Mouse (Mus musculus): ENCODE results near the gene Tdpoz3.
"Not testable (repeated sequence)": the region's sequence is repeated elsewhere in the genome, so short reads cannot be mapped to it uniquely, and the experiment has no call there.

Tdpoz3 gene

DNA sequence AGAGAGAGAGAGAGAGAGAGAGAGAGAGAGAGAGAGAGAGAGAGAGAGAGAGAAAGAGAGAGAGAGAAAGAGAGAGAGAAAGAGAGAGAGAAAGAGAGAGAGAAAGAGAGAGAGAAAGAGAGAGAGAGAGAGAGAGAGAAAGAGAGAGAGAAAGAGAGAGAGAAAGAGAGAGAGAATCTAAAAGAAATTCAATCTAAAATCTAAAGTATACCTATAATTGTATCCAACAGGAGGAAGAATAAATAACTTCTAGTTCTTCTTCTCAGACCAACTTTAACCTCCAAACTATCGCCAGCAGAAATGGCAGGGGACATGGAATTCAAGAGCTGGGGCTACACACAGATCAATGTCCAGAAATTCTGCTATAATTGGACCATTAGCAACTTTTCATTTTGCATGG, at the start of gene Tdpoz3:
TSS of gene Tdpoz3 (plus strand) at position 301 of the 400 bp plus-strand sequence.
- not testable (repeated sequence) for ATAC-seq (ENCODE audit: insufficient number of reproducible peaks, low FRiP score, low TSS enrichment)

DNA sequence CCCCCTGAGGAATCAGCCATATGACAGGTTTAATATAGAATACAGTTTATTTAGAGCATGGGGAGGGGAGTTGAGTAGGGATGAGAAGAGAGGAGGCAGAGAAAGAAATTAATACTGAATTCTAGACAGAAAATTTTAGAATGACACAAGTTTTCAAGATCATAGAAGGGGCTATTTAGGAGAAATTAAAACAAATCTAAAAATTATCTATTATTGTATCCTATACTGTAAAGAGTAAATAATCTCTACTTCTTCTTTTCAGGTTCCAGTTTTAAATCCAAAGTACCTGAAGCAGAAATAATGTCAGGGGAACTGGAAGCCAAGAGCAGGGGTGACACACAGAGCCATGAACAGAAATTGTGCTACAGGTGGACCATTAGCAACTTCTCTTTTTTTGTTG, 29.7 kb upstream of the Tdpoz3 start, which contains the start of gene Tdpoz4:
TSS of gene Tdpoz4 (plus strand) at position 301 of the 400 bp plus-strand sequence.
- ATAC-seq (ENCODE audit: insufficient number of reproducible peaks, low FRiP score, low TSS enrichment), result not testable (repeated sequence)

DNA sequence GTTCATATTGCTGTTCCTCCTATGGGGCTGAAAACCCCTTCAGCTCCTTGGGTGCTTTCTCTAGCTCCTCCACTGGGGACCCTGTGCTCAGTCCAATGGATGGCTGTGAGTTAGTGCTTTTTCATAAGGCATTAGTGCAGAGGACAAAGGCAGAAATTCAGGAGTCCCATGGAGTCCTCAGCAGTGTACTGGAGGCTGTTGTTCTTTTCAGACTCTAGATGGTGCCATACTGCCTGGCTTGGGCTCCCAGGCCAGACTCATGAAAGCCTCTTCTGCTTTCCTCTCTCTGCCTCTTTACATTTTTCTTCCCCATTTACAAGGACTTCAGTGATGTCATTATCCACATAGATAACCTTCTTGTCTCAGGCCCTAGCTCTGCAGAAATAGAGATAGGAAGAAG, 12.5 kb upstream of the Tdpoz3 start:
- ATAC-seq (ENCODE audit: insufficient number of reproducible peaks, low FRiP score, low TSS enrichment), result not testable (repeated sequence)

DNA sequence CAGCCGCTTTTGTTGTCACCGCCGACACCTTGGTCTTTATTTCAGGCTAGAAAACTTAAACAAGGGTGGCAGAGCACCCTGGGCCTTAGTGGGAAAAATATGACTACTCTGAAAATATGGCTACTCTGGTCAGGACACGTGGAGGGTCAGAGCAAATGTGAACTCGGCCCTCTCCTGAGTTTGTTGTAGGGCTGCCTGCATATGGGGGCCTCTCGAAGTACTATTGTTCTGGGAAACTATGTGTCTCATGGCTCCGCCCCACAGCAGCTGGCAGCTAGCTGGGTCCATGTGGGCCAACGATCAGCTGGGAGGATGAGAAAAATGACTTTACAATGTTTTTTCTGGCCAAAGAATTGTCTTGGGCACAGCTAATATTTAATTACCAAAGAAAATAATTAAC, 33.1 kb downstream of the Tdpoz3 start:
- ATAC-seq (ENCODE audit: insufficient number of reproducible peaks, low FRiP score, low TSS enrichment), result not testable (repeated sequence)

DNA sequence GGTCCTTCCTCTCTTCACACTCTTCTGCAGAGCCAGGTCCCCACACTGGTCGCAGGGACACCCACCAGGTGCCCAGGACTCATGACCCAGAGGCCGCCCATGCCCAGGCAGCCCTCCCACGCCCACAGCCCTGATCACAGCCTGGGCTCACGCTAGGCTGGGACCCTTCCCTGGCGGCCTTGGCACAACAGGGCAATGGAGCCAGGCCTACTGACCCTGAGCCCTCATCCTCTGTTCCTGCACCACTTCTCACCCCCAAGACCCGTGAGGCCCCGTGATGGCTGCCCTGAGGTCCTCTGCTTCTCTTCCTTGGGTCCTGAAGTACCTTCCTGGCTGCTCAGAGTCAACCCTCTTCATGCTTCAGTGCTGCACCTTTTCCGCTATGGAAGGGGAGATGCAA, 44.8 kb downstream of the Tdpoz3 start:
- ATAC-seq (ENCODE audit: insufficient number of reproducible peaks, low FRiP score, low TSS enrichment), result not testable (repeated sequence)

Measured in cerebellum, adult (tissue).